Mouse (Mus musculus): ENCODE measurements around the gene Cdkn2aipnl. TPM values are rescaled to one million over a fixed set of nuclear protein-coding genes. Genes with fewer than 3 reads are reported as not detected.

Cdkn2aipnl gene
- polyA plus RNA-seq, 1 experiment from 2014 or later = 109 TPM

DNA sequence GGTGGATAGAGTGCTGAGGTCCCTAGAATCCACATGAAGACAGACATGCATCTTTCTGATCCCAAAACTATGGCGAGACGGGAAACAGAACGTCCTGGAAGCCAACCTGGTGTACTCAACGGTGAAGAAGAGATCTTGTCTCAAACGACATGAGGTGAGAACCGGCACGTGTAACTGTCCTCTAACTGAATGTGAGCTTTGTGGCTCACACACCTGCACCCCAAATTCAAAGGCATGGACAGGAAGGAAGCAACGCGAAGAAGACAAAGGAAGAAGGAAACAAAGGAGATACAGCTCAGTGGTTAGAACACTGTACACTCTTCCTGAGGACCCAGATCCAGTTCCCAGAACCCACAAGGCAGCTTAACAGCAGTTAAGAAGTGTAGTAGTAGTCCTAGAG lies 17.5 kb upstream of the Cdkn2aipnl start:
- Histone ChIP-seq H3K4me2 (no peak overlapping the region), H3K4me3 (no peak overlapping the region), H3K27me3 (no peaks in the 10 kb centered on the region), H3K9ac (no peak overlapping the region), H3K4me1 (no peaks in the 10 kb centered on the region), H3K27ac (no peak overlapping the region), H3K36me3 (no peaks in the 10 kb centered on the region), H3K9me3 (no peaks in the 10 kb centered on the region)
- 88% methylated on average over 9 of the region's 9 CpGs for WGBS
- no peak for ATAC-seq (ENCODE audit: borderline replicate concordance, extremely low read depth, low FRiP score, low TSS enrichment)

DNA sequence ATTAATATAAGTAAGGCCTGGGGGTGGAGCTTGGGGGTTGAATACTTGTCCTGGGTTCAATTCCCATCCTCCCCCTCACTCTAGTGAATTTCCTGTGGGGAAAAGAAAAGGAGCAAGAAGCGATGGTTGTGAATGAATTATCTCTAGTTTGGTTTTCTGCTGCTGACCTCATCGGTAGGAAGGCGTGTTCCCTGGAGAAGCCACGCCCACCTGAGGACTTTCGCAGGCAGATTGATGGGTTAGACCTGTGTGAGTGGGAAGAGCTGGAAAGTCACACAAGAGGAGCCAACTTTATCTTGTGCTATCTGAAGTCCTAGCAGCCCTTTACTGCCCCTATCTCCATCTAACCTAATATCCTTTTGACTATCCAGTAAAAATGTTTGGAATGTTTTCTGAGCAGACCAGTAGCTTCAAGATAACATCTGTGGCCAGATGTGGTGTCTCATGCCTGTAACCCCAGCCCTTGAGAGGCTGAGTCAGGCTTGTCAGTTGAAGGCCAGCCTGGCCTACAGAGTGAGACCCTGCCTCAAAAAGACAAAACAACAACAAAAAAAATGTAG lies 15.5 kb upstream of the Cdkn2aipnl start:
- Histone ChIP-seq H3K27me3 (no peaks in the 10 kb centered on the region), H3K27ac (no peak overlapping the region), H3K4me2 (no peak overlapping the region), H3K36me3 (no peaks in the 10 kb centered on the region), H3K4me3 (no peak overlapping the region), H3K9ac (no peak overlapping the region), H3K4me1 (no peaks in the 10 kb centered on the region), H3K9me3 (no peaks in the 10 kb centered on the region)
- WGBS = 45% methylated on average over 5 of the region's 5 CpGs
- ATAC-seq (ENCODE audit: borderline replicate concordance, extremely low read depth, low FRiP score, low TSS enrichment) = no peak

DNA sequence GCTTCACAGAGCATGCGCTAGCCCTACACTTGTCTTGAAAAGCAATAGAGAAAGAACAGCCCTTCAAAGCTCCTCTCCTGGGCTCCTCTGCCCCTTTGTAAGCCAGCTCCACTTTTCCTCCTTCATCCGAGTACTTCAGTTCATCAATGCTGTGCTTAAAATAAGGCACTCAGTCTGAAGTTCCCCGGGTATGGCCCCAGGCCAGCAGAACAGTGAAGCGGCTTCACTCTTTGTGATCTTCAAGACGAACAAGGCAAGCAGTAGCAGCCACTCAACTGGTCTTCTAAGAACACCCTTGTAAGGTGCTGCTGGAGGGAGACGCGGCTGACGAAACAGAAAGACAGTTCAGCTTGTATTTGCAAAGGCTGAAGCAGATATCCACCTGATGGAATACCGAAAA lies 11.3 kb upstream of the Cdkn2aipnl start:
- Histone ChIP-seq H3K9ac (no peak overlapping the region), H3K9me3 (no peaks in the 10 kb centered on the region), H3K4me1 (0 out of 2 replicates have a peak, but pooled peaks cover 3% of the 10 kb centered on the region), H3K27me3 (no peaks in the 10 kb centered on the region), H3K4me2 (no peak overlapping the region), H3K4me3 (no peak overlapping the region), H3K36me3 (no peaks in the 10 kb centered on the region), H3K27ac (no peak overlapping the region)
- no peak for ATAC-seq (ENCODE audit: borderline replicate concordance, extremely low read depth, low FRiP score, low TSS enrichment)
- WGBS = 58% methylated on average over 9 of the region's 9 CpGs

DNA sequence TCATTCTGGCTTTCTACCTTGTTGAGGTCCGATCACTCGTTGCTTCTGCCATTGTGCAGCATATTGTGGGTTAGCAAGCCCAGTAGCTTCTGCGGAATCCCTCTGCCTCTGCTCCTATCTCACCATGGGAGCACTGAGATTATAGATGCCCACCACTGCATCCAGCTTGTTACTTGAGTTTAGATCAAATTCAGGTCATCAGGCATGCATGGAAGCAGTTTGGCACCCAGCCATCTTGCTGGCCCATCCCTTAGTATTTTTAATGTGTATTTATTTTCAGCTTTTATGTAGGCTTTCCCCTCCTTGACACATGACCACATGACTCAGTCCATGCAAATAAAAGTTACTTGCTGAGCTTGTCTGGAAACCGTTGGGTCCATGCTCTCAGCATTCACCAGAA lies 9.7 kb upstream of the Cdkn2aipnl start:
- Histone ChIP-seq H3K27ac (no peak overlapping the region), H3K27me3 (no peaks in the 10 kb centered on the region), H3K9ac (no peak overlapping the region), H3K4me3 (no peak overlapping the region), H3K9me3 (no peaks in the 10 kb centered on the region), H3K36me3 (no peaks in the 10 kb centered on the region), H3K4me1 (0 out of 2 replicates have a peak, but pooled peaks cover 3% of the 10 kb centered on the region), H3K4me2 (no peak overlapping the region)
- 79% methylated on average over 4 of the region's 4 CpGs for WGBS
- ATAC-seq (ENCODE audit: borderline replicate concordance, extremely low read depth, low FRiP score, low TSS enrichment) = no peak

DNA sequence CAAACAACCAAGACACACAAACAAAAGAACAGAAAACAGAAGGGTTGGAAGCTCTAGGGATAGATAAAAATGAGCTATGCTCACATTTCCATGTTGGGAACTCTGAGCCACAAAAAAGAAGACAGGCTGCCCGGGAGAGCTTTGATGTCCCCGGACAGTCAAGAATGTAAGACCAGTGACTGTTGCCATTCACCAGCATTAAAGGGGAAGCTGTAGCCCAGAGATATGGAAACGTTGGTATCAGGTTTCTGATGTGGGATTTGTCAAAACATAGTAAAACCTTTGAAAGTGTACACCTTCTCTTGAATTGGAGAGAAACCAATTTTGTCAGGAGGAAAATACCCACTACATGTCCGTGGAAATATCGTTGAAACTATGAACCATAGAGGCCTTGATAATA lies 8.0 kb upstream of the Cdkn2aipnl start:
- Histone ChIP-seq H3K4me2 (no peak overlapping the region), H3K9ac (no peak overlapping the region), H3K27ac (no peak overlapping the region), H3K27me3 (no peaks in the 10 kb centered on the region), H3K36me3 (no peaks in the 10 kb centered on the region), H3K4me1 (0 out of 2 replicates have a peak, but pooled peaks cover 3% of the 10 kb centered on the region), H3K9me3 (no peaks in the 10 kb centered on the region), H3K4me3 (no peak overlapping the region)
- ATAC-seq (ENCODE audit: borderline replicate concordance, extremely low read depth, low FRiP score, low TSS enrichment) = no peak
- 87% methylated on average over 5 of the region's 5 CpGs for WGBS

DNA sequence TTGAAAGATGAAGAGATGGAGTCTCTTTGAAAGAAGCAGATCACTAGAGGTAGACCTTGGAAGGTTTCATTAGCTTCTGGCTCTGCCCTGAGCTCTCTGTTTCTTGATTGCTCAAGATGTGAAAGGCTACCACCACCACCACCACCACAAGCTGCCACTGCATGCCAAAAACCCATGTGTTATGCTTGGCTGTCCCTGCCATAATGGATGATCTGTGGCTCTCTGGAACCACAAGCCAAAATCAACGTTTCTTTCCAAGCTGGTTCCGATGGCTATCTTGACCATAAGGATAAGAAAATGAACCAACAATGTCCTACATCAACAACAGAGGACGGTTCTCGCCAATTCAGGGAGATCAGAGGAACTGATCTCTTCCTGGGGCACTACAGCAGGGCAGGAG lies 7.4 kb upstream of the Cdkn2aipnl start:
- Histone ChIP-seq H3K4me3 (no peak overlapping the region), H3K4me1 (0 out of 2 replicates have a peak, but pooled peaks cover 3% of the 10 kb centered on the region), H3K27ac (no peak overlapping the region), H3K36me3 (no peaks in the 10 kb centered on the region), H3K9ac (no peak overlapping the region), H3K4me2 (no peak overlapping the region), H3K27me3 (no peaks in the 10 kb centered on the region), H3K9me3 (no peaks in the 10 kb centered on the region)
- 80% methylated on average over 4 of the region's 4 CpGs for WGBS
- ATAC-seq (ENCODE audit: borderline replicate concordance, extremely low read depth, low FRiP score, low TSS enrichment) = no peak

DNA sequence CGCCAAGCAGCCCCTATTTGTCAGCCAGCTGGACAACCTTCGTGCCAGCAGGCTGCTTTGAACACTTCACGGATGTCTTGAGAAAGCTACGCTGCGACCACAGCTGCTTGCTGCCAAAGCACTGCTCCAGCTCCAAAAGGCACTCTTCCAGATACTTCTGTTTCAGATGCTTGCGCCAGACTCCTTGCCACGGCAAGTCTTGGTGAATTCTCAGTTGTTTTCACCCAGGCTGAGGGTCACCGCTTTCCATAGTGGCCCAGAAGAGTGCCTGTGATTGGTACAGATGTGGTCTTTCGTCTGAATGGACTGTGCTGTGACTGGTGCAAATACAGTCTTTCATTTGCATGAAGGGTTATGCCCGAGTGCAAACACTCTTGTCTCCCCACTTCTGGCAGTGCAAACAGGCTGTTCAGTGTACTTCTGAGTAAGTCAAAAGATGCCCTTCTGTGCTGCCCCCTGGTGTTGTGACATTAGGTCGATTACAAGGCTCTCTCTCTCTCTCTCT lies 6.4 kb upstream of the Cdkn2aipnl start:
- Histone ChIP-seq H3K4me1 (0 out of 2 replicates have a peak, but pooled peaks cover 3% of the 10 kb centered on the region), H3K27ac (peak overlapping the region; percentile 77), H3K9ac (no peak overlapping the region), H3K36me3 (no peaks in the 10 kb centered on the region), H3K9me3 (no peaks in the 10 kb centered on the region), H3K27me3 (no peaks in the 10 kb centered on the region), H3K4me2 (no peak overlapping the region), H3K4me3 (no peak overlapping the region)
- peak; percentile 69 for ATAC-seq (ENCODE audit: borderline replicate concordance, extremely low read depth, low FRiP score, low TSS enrichment)
- 40% methylated on average over 11 of the region's 11 CpGs for WGBS

DNA sequence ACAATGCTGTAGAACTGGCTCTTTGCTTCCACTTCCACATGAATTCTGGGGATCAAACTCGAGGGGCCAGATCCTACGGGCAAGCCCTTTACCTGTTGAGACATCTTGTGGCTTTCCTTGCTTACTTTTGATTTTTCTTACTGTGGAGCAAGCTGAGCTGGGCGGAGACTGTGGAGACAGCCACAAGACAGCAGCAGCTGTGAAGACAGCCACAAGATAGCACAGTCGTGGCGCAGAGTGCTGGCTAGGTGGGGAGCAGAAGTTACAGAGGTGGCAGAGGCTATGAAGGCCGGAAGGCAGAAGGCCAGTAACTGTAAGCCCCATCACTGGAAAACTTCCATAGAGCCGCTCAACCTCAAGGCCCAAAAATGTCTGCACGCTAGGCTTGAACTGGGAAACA lies 5.7 kb upstream of the Cdkn2aipnl start:
- Histone ChIP-seq H3K27ac (no peak overlapping the region), H3K36me3 (no peaks in the 10 kb centered on the region), H3K9ac (no peak overlapping the region), H3K27me3 (no peaks in the 10 kb centered on the region), H3K9me3 (no peaks in the 10 kb centered on the region), H3K4me2 (no peak overlapping the region), H3K4me3 (no peak overlapping the region), H3K4me1 (0 out of 2 replicates have a peak, but pooled peaks cover 3% of the 10 kb centered on the region)
- 84% methylated on average over 8 of the region's 8 CpGs for WGBS
- no peak for ATAC-seq (ENCODE audit: borderline replicate concordance, extremely low read depth, low FRiP score, low TSS enrichment)

DNA sequence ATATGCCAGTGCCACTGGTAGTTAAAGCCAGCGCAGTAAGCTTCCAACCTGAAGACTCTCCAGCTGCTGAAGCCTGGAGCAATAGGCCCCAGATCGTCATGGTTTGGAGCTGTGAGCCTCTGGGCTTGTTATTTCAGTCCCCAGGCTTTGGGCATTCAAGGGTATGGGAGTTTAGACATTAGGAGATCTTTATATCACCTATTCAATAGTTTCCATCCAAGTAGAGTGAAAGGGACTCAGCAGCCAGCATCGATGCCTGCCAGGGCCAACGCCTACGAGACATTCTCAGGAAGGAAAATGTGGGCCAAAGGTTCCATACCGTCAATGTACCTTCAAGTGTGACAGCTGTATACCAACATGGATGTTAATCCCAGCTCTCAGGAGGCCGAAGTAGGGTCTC lies 5.2 kb upstream of the Cdkn2aipnl start:
- 0 out of 2 replicates have a peak, but pooled peaks cover 3% of the 10 kb centered on the region for H3K4me1 ChIP-seq
- no peak overlapping the region for H3K27ac ChIP-seq
- no peak overlapping the region for H3K4me2 ChIP-seq
- H3K4me3 ChIP-seq = no peak overlapping the region
- 89% methylated on average over 7 of the region's 7 CpGs for WGBS
- H3K36me3 ChIP-seq = no peaks in the 10 kb centered on the region
- ATAC-seq (ENCODE audit: borderline replicate concordance, extremely low read depth, low FRiP score, low TSS enrichment) = no peak
- no peaks in the 10 kb centered on the region for H3K9me3 ChIP-seq
- H3K27me3 ChIP-seq = no peaks in the 10 kb centered on the region
- no peak overlapping the region for H3K9ac ChIP-seq

DNA sequence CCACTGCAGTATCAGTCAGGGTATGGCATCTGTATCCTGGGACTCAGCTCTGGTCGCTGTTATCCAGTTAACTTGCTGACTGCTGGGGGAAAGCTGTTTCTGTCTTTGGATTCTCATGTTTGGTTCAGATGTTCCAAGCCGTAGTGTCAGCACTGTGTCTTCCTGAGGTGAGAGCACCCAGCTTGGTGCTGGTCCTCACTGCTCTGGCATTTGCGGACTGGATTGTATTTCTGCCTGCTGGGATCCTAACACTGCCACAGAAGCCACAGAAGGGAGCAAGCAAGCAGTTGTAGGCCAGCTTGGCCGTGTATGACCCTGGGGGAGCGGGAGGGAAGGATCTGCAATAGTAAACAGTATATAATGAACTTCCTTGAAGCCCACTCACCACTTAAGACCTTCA lies 810 bp upstream of the Cdkn2aipnl start:
- WGBS = 69% methylated on average over 5 of the region's 5 CpGs
- no peak overlapping the region for H3K4me2 ChIP-seq
- H3K27me3 ChIP-seq = no peaks in the 10 kb centered on the region

DNA sequence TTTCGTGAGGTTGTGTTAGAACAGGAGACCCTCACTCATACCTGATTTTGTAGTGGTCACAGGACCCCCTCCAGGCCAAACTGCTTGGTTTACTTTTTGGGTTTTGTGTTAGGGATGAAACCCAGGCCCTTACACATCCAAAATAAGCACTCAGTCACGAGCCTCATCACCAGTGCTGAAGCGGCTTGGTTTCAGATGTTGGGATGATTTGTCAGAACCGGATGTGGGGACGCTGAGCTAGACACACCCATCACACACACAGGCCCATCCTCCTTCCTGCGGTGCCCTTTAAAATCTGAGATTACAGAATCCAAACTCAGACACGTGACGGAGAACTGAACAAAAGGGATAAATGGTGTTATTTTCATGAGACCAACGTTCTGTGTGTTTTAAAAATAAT lies 1.4 kb downstream of the Cdkn2aipnl start:
- no peak overlapping the region for H3K27ac ChIP-seq
- H3K36me3 ChIP-seq = peaks cover 48% of the 10 kb centered on the region
- 93% methylated on average over 9 of the region's 9 CpGs for WGBS
- no peaks in the 10 kb centered on the region for H3K9me3 ChIP-seq
- no peak for ATAC-seq (ENCODE audit: borderline replicate concordance, extremely low read depth, low FRiP score, low TSS enrichment)
- H3K27me3 ChIP-seq = no peaks in the 10 kb centered on the region
- no peak overlapping the region for H3K9ac ChIP-seq
- peaks cover 11% of the 10 kb centered on the region for H3K4me1 ChIP-seq
- H3K4me3 ChIP-seq = peak overlapping the region; percentile 56; the same call in 1 of the 2 replicates
- H3K4me2 ChIP-seq = peak overlapping the region; percentile 76

More for the DNA sequence above, 810 bp upstream of the Cdkn2aipnl start:
- Histone ChIP-seq H3K36me3 (peaks cover 26% of the 10 kb centered on the region), H3K9me3 (no peaks in the 10 kb centered on the region), H3K4me3 (no peak overlapping the region), H3K9ac (no peak overlapping the region), H3K4me1 (peaks cover 11% of the 10 kb centered on the region), H3K27ac (no peak overlapping the region)
- ATAC-seq (ENCODE audit: borderline replicate concordance, extremely low read depth, low FRiP score, low TSS enrichment) = no peak

DNA sequence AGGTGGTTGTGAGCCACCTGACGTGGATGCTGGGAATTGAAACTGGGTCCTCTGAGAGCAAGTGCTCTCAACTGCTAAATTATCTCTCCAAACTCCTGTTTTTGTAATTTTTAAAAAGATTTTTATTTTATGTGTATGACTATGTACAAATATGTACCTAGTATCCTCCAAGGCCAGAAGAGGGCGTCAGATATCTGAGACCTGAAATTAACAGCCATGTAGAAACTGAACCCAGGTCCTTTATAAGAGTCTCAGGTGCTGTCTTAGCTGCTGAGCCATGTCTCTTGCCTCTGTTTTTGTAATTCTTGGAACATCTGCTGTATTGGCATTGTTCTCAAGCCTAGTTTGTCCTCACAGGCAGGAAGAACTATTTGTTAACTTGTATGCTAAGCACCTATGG lies 2.0 kb downstream of the Cdkn2aipnl start:
- Histone ChIP-seq H3K36me3 (peaks cover 51% of the 10 kb centered on the region), H3K9ac (no peak overlapping the region), H3K4me1 (peaks cover 11% of the 10 kb centered on the region), H3K27ac (no peak overlapping the region), H3K4me3 (no peak overlapping the region), H3K9me3 (no peaks in the 10 kb centered on the region), H3K27me3 (no peaks in the 10 kb centered on the region), H3K4me2 (no peak overlapping the region)
- 92% methylated on average over 2 of the region's 2 CpGs for WGBS
- ATAC-seq (ENCODE audit: borderline replicate concordance, extremely low read depth, low FRiP score, low TSS enrichment) = no peak
